23 mouse cellular contexts compared by ENCODE assay signal in the genomic region with DNA sequence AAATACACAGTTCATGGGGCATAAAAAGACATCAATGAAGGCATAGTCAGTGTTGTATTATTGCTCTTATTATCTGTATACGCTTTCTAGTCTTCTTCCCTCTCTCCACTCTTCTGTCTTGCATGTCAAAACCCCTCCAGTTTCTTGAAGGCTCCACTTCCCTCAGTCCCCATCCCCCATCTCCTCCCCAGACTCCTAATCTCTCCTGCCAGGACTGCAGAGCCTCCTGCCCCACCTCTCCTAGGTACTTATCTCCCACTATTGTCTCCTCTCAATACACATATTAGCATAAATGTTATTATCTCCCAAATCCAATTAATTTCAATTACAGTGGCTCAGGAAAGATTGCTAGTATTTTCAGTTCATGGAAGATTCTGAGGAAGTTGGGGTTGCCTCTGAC.
"Had no signal": no experiment of that assay in that cellular context is flagged by ENCODE, and none has a peak within 500 bp of the region (broad histone marks: within the 10 kb centered on the region; RNA-seq: fewer than 3 reads in every experiment).

No protein-coding gene starts in this region.

- DNase-seq: kidney, adult 8-10 months; kidney, postnatal 10 days; kidney, postnatal 36 days; layer of hippocampus, postnatal 36 days; lung, adult 18-20 months; lung, postnatal 10 days; lung, postnatal 36 days; right cerebral cortex, adult 18-20 months; right cerebral cortex, postnatal 14 days; right cerebral cortex, postnatal 4 days; thymus, adult 2 months; thymus, postnatal 25 days had no signal

- H3K27ac ChIP-seq: kidney, embryonic 15.5 days; left cerebral cortex, adult 2 months; liver, embryonic 14.5 days; lung, embryonic 15.5 days; midbrain, embryonic 10.5 days; midbrain, embryonic 13.5 days; neural tube, embryonic 13.5 days; stomach, postnatal 0 days had no signal

- ATAC-seq: midbrain, embryonic 13.5 days; midbrain, embryonic 16.5 days had no signal

- H3K36me3 ChIP-seq: kidney, embryonic 15.5 days; lung, embryonic 15.5 days; midbrain, embryonic 10.5 days; midbrain, embryonic 13.5 days; neural tube, embryonic 13.5 days had no signal

- H3K9me3 ChIP-seq: kidney, embryonic 15.5 days; lung, embryonic 15.5 days; megakaryocyte, embryonic 14.5 days; midbrain, embryonic 10.5 days; midbrain, embryonic 13.5 days; neural tube, embryonic 13.5 days had no signal

- H3K9ac ChIP-seq: kidney, embryonic 15.5 days; liver, embryonic 14.5 days; lung, embryonic 15.5 days; midbrain, embryonic 13.5 days; neural tube, embryonic 13.5 days had no signal

- H3K4me1 ChIP-seq: kidney, embryonic 15.5 days; lung, embryonic 15.5 days; megakaryocyte, embryonic 14.5 days; neural tube, embryonic 13.5 days had no signal

- H3K4me3 ChIP-seq: kidney, embryonic 15.5 days; left cerebral cortex, adult 2 months; lung, embryonic 15.5 days; megakaryocyte, embryonic 14.5 days; midbrain, embryonic 10.5 days; midbrain, embryonic 13.5 days; myocyte; neural tube, embryonic 13.5 days had no signal

- H3K4me2 ChIP-seq: kidney, embryonic 15.5 days; lung, embryonic 15.5 days; midbrain, embryonic 13.5 days; neural tube, embryonic 13.5 days had no signal

- H3K27me3 ChIP-seq: kidney, embryonic 15.5 days; lung, embryonic 15.5 days; megakaryocyte, embryonic 14.5 days; midbrain, embryonic 13.5 days; neural tube, embryonic 13.5 days had no signal
